Mouse (Mus musculus): ENCODE measurements around the gene Col8a2. TPM values are rescaled to one million over a fixed set of nuclear protein-coding genes. Genes with fewer than 3 reads are reported as not detected.

The Col8a2 gene
- polyA plus RNA-seq, 1 experiment from 2014 or later = 13.3 TPM

DNA sequence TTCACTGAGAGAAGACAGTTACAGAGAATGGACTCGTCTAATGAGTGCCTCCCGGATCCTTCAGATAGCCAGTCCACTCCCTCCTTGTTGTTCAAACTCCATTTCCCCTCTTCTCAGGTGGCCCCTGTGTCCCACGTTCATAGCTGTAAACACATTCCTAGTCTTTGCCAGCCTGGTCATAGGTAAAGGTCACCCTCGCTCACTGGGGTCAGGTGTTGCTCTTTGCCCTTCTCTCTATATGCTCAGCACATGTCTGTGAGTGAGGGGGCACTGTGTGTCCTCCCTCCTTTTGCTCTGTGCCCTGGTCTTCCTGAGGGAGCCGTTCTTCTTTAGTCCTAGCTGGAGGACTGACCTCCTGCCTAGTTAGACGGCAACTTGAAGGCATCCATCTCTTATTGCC is 33.2 kb downstream of the Col8a2 start:
- H3K36me3 ChIP-seq = peaks cover 49% of the 10 kb centered on the region
- no peak overlapping the region for H3K4me3 ChIP-seq (replicated peaks)
- ATAC-seq (ENCODE audit: insufficient number of reproducible peaks, insufficient read depth, low FRiP score, low TSS enrichment, low read depth) = no peak
- no peak overlapping the region for H3K9ac ChIP-seq (replicated peaks)
- H3K27me3 ChIP-seq = peaks cover 29% of the 10 kb centered on the region
- no peak overlapping the region for H3K27ac ChIP-seq
- no peaks in the 10 kb centered on the region for H3K9me3 ChIP-seq
- H3K4me1 ChIP-seq (replicated peaks) = peaks cover 17% of the 10 kb centered on the region
- no peak overlapping the region for H3K4me2 ChIP-seq
- 91% methylated on average over 6 of the region's 6 CpGs for WGBS

DNA sequence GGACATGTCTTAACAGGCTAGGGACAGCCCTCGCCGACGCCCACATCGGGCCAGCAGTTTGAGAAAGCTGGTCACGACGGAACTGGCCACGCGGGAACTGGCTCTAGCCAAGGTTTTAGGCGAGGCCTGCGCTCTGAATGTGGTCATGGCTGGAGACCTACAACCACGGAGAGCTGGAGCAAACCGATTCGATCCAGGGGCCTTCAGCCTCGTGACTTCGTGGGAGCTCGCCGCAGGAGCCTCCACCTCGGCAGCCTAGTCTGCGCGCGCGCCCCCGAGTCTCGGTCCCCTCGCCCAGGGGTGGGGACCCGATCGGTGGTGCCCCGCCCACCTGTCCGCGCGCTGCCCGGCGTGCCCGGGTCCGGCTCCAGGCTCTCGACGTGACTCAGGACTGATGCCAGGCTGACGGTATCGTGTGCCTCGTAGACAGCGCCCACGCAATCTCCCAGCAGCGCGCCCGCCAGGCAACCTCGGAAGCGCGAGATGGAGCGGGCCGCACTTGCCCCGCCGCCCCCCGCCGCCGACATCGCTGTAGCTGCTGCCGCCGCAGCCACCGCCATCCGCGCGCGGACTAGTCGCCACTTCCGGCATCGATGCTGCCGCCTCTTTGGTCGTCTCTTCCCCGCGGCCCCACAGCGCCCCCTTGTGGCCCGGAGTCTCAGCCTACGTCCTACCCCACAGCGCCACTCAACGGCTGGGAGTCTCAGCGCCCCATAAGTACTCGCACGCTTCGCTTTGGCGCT is 34.7 kb downstream of the Col8a2 start, which contains the start of gene Adprhl2:
Adprhl2 (minus strand) TSS at position 593 of the 743 bp plus-strand sequence.
- peak within 1 kb of the TSS; percentile 84 for H3K4me2 ChIP-seq
- H3K27me3 ChIP-seq = peaks cover 41% of the 10 kb centered on the region
- H3K4me1 ChIP-seq (replicated peaks) = peaks cover 24% of the 10 kb centered on the region
- peak within 1 kb of the TSS; percentile 83 for H3K27ac ChIP-seq
- H3K9me3 ChIP-seq = no peaks in the 10 kb centered on the region
- ATAC-seq (ENCODE audit: insufficient number of reproducible peaks, insufficient read depth, low FRiP score, low TSS enrichment, low read depth) = peak; percentile 69
- H3K4me3 ChIP-seq (replicated peaks) = peak within 1 kb of the TSS; percentile 86
- under 1% methylated on average over 71 of the region's 80 CpGs for WGBS
- peaks cover 34% of the 10 kb centered on the region for H3K36me3 ChIP-seq
- peak within 1 kb of the TSS; percentile 79 for H3K9ac ChIP-seq (replicated peaks)

DNA sequence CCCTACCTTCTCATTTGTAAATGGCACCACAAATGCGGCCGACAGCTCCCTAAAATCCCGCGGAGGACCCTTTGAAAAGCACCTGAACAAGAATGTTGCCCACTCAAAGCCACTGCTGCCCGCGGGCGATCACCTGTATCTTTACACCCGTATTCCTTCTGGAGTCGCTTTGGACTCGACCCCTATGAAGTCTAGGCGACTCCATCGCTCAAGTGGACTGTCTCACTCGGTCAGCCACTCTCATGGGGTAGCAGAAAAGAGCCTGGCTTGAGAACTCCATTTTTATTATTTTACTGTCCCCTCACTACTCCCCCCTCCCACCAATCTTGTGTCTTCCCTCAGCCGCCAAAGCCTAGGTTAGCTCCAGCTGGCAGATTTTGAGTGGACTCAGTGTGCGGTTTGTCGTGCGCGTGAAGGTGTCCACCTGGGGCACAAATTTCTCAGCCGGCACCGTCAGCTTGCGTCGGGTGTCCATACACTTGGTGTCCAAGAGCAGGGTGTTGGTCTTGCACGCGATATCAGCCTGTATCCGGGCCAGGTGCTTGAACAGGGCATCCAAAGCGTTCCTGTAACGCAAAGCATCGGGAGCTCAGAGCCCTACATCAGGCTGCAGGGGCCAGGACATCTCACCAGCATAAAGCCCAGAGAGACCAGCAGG is 35.4 kb downstream of the Col8a2 start:
- Histone ChIP-seq H3K36me3 (peaks cover 27% of the 10 kb centered on the region), H3K27me3 (peaks cover 43% of the 10 kb centered on the region), H3K4me1 (replicated peaks) (peaks cover 24% of the 10 kb centered on the region), H3K9ac (replicated peaks) (no peak overlapping the region), H3K4me2 (peak overlapping the region; percentile 84), H3K9me3 (no peaks in the 10 kb centered on the region), H3K27ac (no peak overlapping the region), H3K4me3 (replicated peaks) (peak overlapping the region; percentile 86)
- ATAC-seq (ENCODE audit: insufficient number of reproducible peaks, insufficient read depth, low FRiP score, low TSS enrichment, low read depth) = no peak; the same call in 1 of the 2 replicates
- 53% methylated on average over 28 of the region's 28 CpGs for WGBS

DNA sequence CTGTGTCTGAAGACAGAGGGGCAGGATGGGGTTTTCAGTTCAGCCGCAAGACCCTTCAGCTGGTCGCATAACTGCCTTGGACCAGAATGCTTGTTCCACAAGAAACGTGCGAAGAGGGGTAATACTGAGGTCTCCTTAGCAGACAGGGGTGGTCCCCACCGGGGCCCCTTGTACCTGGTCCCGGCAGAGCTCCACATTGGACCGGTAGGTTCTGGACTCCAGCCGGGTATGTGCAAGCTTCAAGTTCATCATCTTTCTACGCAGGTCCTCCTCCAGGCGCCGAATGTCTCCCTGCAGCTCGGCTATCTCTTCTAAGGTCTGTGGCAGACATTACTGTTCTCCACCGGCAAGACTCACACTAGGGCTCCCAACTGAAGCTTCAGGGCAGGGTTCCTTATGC is 36.1 kb downstream of the Col8a2 start:
- Histone ChIP-seq H3K4me1 (replicated peaks) (peaks cover 24% of the 10 kb centered on the region), H3K9me3 (no peaks in the 10 kb centered on the region), H3K9ac (replicated peaks) (no peak overlapping the region), H3K4me3 (replicated peaks) (no peak overlapping the region), H3K36me3 (peaks cover 20% of the 10 kb centered on the region), H3K27me3 (peaks cover 46% of the 10 kb centered on the region), H3K27ac (no peak overlapping the region), H3K4me2 (no peak overlapping the region)
- ATAC-seq (ENCODE audit: insufficient number of reproducible peaks, insufficient read depth, low FRiP score, low TSS enrichment, low read depth) = no peak
- 91% methylated on average over 13 of the region's 13 CpGs for WGBS

DNA sequence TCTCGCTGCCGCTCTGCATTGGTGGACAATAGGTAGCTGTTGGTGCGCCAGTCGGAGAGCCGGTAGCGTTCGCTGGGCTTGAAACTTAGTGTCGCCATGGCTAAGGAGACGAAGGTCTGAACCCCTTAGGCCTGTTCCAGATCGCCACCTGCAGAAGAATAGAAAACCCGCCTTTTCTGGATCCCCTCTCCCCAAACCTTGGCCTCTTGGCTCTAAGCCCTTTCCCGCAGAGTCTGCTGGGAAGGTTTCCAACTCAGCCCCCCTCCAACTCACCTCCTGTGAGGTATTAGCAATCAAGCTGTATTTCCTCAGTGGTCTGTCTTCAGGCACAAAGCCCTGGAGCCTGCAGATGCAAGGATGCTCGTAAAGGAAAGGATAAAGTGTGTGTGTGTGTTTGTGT is 38.3 kb downstream of the Col8a2 start:
- no peak for ATAC-seq (ENCODE audit: insufficient number of reproducible peaks, insufficient read depth, low FRiP score, low TSS enrichment, low read depth)
- Histone ChIP-seq H3K4me1 (replicated peaks) (peaks cover 23% of the 10 kb centered on the region), H3K9ac (replicated peaks) (peak overlapping the region; percentile 42; the same call in 1 of the 2 replicates)

DNA sequence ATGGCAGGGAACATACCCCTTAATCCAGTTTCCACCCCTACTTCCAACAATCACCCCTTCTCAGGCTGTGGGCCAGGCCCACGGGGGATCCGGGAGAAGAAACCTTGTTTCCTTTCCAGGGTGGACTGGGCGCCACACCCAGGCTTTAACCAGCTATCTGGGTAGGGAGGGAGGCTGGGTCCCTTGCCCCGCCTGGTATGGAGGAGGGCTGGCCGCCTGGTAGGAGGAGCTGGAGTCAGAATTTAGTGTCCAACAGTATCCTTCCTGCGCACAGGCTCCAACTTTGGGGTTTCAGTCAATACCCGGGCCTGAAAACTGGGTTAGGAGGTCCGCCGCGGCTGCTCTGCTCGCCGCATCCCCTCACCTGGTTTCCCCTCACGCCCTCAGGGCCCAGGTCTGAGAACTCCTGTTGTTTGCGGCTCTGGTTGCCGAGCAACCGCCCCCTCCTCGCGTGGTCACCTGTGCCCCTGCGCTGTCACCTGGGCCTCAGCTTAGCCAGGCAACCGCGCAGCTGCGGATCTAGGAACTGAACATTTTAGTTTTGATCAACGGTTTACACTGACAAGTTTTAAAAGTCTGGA is 38.8 kb downstream of the Col8a2 start, which contains the start of gene Tekt2:
Tekt2 (minus strand) TSS at position 408 of the 581 bp plus-strand sequence.
- Histone ChIP-seq H3K27ac (peak within 1 kb of the TSS; percentile 42; the same call in 1 of the 2 replicates), H3K4me1 (replicated peaks) (peaks cover 19% of the 10 kb centered on the region), H3K36me3 (no peaks in the 10 kb centered on the region), H3K9me3 (no peaks in the 10 kb centered on the region), H3K9ac (replicated peaks) (peak within 1 kb of the TSS; percentile 42; the same call in 1 of the 2 replicates), H3K4me3 (replicated peaks) (peak within 1 kb of the TSS; percentile 19), H3K27me3 (peaks cover 46% of the 10 kb centered on the region), H3K4me2 (peak within 1 kb of the TSS; percentile 51)
- 7% methylated on average over 23 of the region's 23 CpGs for WGBS
- ATAC-seq (ENCODE audit: insufficient number of reproducible peaks, insufficient read depth, low FRiP score, low TSS enrichment, low read depth) = no peak

More for the DNA sequence above, 38.3 kb downstream of the Col8a2 start:
- no peaks in the 10 kb centered on the region for H3K9me3 ChIP-seq
- H3K27ac ChIP-seq = peak overlapping the region; percentile 42; the same call in 1 of the 2 replicates
- peak overlapping the region; percentile 51 for H3K4me2 ChIP-seq
- no peaks in the 10 kb centered on the region for H3K36me3 ChIP-seq
- 0 out of 2 replicates have a peak overlapping the region, but pooled peaks have one; percentile 19 for H3K4me3 ChIP-seq (replicated peaks)
- 26% methylated on average over 13 of the region's 13 CpGs for WGBS
- peaks cover 46% of the 10 kb centered on the region for H3K27me3 ChIP-seq

DNA sequence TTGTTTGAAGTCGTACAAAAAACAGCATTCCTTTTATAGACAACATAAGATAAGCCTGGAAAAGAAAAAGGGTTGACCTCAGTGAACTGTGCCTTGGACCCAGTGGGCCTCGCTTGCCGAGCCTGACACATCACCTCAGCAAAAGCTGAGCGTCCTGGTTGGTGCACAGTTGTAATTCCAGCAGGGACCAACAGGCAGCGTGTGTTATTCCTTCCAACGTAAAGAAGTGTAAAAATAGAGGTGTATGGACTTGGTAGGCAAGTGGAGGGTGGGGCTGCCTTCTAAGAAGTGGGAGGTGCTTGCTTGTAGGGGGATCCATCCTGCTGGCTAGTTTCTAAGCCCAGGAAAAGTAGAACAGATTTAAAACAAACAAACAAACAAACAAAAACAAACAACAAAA is 39.4 kb downstream of the Col8a2 start:
- peaks cover 14% of the 10 kb centered on the region for H3K4me1 ChIP-seq (replicated peaks)
- no peak overlapping the region for H3K4me3 ChIP-seq (replicated peaks)
- no peak for ATAC-seq (ENCODE audit: insufficient number of reproducible peaks, insufficient read depth, low FRiP score, low TSS enrichment, low read depth)
- H3K36me3 ChIP-seq = no peaks in the 10 kb centered on the region
- no peak overlapping the region for H3K27ac ChIP-seq
- 13% methylated on average over 6 of the region's 6 CpGs for WGBS
- no peak overlapping the region for H3K4me2 ChIP-seq
- peaks cover 46% of the 10 kb centered on the region for H3K27me3 ChIP-seq
- no peaks in the 10 kb centered on the region for H3K9me3 ChIP-seq
- no peak overlapping the region for H3K9ac ChIP-seq (replicated peaks)

DNA sequence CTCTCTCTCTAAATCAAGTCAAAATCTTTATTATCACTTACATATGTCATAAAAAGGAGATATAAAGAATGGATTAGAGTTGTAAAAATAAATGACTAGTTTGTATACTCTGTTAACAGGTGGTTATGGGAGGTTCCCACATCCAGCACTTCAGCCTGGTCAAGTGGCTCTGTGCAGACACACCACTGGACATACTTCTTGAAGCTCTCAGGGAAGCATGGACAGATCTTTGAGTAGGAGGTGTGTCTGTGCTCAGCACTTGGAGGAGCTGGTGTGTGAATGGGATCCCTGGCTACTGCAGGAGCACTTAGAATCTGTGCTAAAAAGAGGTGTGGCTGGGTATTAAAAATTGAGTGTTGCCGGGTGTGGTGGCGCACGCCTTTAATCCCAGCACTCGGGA is 43.7 kb downstream of the Col8a2 start:
- 94% methylated on average over 4 of the region's 4 CpGs for WGBS
- no peak for ATAC-seq (ENCODE audit: insufficient number of reproducible peaks, insufficient read depth, low FRiP score, low TSS enrichment, low read depth)
- Histone ChIP-seq H3K36me3 (peaks cover 6% of the 10 kb centered on the region; the same call in 1 of the 2 replicates), H3K27me3 (peaks cover 12% of the 10 kb centered on the region), H3K4me2 (no peak overlapping the region), H3K9me3 (no peaks in the 10 kb centered on the region), H3K4me1 (replicated peaks) (peaks cover 10% of the 10 kb centered on the region), H3K9ac (replicated peaks) (no peak overlapping the region), H3K4me3 (replicated peaks) (no peak overlapping the region), H3K27ac (no peak overlapping the region)

DNA sequence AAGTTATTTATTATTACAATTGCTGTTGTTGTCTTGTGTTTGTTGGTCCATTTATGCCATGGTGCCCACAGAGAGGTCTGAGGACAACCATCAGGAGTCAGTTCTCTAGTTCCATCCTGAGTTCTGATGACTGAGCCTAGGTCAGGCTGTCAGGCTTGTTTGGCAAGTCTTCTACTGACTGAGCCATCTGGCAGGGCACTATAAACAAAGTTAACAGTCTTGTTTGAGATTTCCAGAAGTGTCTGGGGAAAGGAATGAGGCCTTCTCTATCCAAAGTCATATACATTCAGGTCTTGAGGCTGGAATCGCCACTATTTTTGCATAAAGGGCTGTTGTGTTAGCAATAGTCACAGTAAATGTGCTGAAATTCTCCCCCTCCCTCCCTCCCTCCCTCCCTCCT is 45.2 kb downstream of the Col8a2 start:
- no peak overlapping the region for H3K9ac ChIP-seq (replicated peaks)
- WGBS = 74% methylated on average over 1 of the region's 1 CpGs
- H3K4me3 ChIP-seq (replicated peaks) = no peak overlapping the region
- no peak overlapping the region for H3K4me2 ChIP-seq
- H3K9me3 ChIP-seq = no peaks in the 10 kb centered on the region
- peaks cover 6% of the 10 kb centered on the region; the same call in 1 of the 2 replicates for H3K36me3 ChIP-seq
- H3K27ac ChIP-seq = no peak overlapping the region
- H3K4me1 ChIP-seq (replicated peaks) = peaks cover 6% of the 10 kb centered on the region; the same call in 1 of the 2 replicates
- ATAC-seq (ENCODE audit: insufficient number of reproducible peaks, insufficient read depth, low FRiP score, low TSS enrichment, low read depth) = no peak
- peaks cover 3% of the 10 kb centered on the region; the same call in 1 of the 2 replicates for H3K27me3 ChIP-seq

DNA sequence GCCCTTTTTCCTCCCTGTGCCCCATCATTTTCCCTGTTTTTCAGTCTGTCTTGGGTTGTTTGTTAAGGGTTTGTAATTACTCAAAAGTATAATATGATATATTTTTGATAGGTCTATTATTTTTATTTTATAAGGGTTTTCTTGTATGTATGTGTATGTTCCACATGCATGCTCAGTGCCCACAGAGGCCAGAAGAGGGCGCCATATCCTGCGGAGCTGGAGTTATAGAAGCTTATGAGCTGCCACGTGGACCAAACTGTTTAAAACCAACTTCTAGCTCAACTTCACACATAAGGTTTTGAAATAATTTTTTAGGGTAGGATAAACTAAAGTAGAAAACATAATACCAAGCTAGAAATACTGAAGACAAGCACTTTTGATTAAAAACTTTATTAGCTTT is 45.8 kb downstream of the Col8a2 start:
- Histone ChIP-seq H3K27me3 (no peaks in the 10 kb centered on the region), H3K9me3 (no peaks in the 10 kb centered on the region), H3K27ac (no peak overlapping the region), H3K4me1 (replicated peaks) (peaks cover 6% of the 10 kb centered on the region; the same call in 1 of the 2 replicates), H3K9ac (replicated peaks) (no peak overlapping the region), H3K36me3 (peaks cover 6% of the 10 kb centered on the region; the same call in 1 of the 2 replicates), H3K4me3 (replicated peaks) (no peak overlapping the region), H3K4me2 (no peak overlapping the region)
- 52% methylated on average over 3 of the region's 3 CpGs for WGBS
- no peak for ATAC-seq (ENCODE audit: insufficient number of reproducible peaks, insufficient read depth, low FRiP score, low TSS enrichment, low read depth)

DNA sequence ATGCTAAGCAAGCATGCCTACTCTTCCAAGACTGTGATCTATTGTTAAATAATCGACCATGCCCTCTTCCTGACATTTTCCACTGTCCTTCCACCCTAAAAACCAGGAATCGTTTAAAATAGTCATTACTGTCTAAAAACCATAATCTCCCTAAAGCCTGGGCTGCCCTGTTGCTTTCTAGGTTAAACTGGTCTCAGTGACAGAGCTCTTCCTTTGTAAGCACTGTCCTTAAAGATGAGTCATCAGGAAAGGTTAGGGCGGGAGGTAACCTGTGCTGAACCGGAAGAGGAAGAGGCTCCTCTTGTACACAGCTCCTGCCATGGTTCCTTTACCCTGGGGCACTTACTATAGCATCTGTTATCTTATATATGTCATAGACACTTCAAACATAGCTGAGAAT is 52.9 kb downstream of the Col8a2 start:
- Histone ChIP-seq H3K9ac (replicated peaks) (no peak overlapping the region), H3K27me3 (no peaks in the 10 kb centered on the region), H3K36me3 (peaks cover 9% of the 10 kb centered on the region), H3K4me2 (no peak overlapping the region), H3K9me3 (no peaks in the 10 kb centered on the region), H3K4me1 (replicated peaks) (peaks cover 9% of the 10 kb centered on the region; the same call in 1 of the 2 replicates), H3K27ac (no peak overlapping the region), H3K4me3 (replicated peaks) (no peak overlapping the region)
- 68% methylated on average over 4 of the region's 4 CpGs for WGBS
- ATAC-seq (ENCODE audit: insufficient number of reproducible peaks, insufficient read depth, low FRiP score, low TSS enrichment, low read depth) = no peak
